Mouse (Mus musculus) left cerebral cortex, adult 2 months (tissue): ENCODE measurements at regions not wholly inside any gene's neighbourhood (a gene's known extent, or its start where the extent isn't known, plus 50 kb on each side); places are given as distances from the start of the nearest gene placed in this dataset.
A peak's percentile ranks its signal among the peaks of the same experiment; 100 is the strongest.
"Not testable (repeated sequence)": the region's sequence is repeated elsewhere in the genome, so short reads cannot be mapped to it uniquely, and the experiment has no call there.

Experiments
- DNase-seq, 2 experiments: peaks; one replicate each; pipeline ENCODE4 v3.0.0; 2021 to 2022; ENCODE audit warnings: low spot score in 2 of 2, mixed read lengths in 1 of 2; ENCODE audit errors: extremely low spot score in 1 of 2
- H3K27ac ChIP-seq: fragments of 200-600 bp; 2 replicates; pipeline ENCODE4 v1.8.1; 2022
- H3K4me3 ChIP-seq: fragments of 200-600 bp; 2 replicates; pipeline ENCODE4 v1.8.1; 2022
- CTCF ChIP-seq: fragments of 200-600 bp; IDR thresholded peaks from 2 replicates; pipeline ENCODE4 v1.8.1; 2022; ENCODE audit warnings: antibody characterized with exemption, mild to moderate bottlenecking, moderate library complexity
- intact Hi-C: fragments of 180-260 bp; cut with DNase I; formaldehyde crosslinking; loops from one replicate; pipeline ENCODE4 v1.15.1; 2025

GRCm38 (mm10) chr16:31536328-31536727, 114.2 kb downstream of the Bdh1 start:
- no peak overlapping the region for H3K27ac ChIP-seq
- no peak for TF ChIP-seq CTCF
- no peak for DNase-seq
- intact Hi-C loops = no loop called here
- no peak overlapping the region for H3K4me3 ChIP-seq

DNA sequence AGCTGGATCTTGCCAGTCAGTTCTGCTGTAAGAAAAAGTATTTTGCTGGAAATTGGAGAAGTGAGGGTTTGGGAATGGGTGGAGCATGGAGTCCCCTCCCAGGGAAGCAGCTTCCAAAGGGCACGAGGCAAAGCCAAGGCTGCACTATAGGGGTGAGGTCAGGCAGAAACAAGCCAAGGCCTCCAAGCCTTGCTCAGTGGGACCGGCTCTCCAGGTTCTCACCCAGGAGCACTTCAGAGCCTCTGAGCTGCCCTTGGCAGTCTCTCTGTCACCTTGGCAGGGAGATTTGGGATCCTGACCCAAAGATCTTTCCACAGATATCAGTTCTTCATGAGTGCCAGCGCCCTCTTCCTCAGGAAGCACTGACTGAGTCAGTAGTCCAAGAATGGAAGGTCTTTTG, 116.5 kb downstream of the Bdh1 start:
- H3K4me3 ChIP-seq = no peak overlapping the region
- intact Hi-C loops = no loop called here
- no peak for DNase-seq
- H3K27ac ChIP-seq = no peak overlapping the region
- TF ChIP-seq CTCF = no peak

DNA sequence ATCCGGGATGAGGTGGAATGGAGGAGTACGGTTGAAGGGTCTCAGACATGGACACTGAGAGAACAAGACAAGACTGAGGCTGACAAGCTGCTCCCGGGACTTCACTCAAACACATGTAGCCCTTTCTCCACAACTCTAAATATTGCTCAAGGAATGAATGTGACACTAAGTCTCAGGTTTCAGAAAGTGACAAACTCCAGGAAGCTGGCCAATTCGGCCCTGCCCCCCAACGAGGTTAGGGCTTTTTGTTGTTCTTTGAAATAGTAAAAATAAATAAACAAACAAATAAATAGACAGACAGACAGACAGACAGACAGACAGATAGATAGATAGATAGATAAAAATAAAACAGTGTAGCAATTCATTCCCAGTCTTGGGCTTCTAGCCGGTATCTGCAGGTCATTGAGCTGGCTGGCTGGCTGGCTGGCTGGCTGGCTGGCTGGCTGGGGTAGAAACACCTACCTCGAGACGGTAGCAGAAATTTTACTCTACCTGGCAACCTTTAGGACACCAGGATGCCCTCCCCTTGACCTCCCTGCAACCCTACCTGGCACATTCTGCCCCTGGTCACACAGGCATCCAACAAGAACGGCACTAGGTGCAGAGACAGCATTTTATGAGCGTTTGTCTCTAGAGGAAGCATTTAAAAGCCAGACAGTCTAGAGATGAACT, 119.6 kb upstream of the Dlg1 start:
- Histone ChIP-seq H3K27ac (no peak overlapping the region), H3K4me3 (no peak overlapping the region)
- no peak for TF ChIP-seq CTCF
- intact Hi-C loops = no loop called here
- DNase-seq = no peak

DNA sequence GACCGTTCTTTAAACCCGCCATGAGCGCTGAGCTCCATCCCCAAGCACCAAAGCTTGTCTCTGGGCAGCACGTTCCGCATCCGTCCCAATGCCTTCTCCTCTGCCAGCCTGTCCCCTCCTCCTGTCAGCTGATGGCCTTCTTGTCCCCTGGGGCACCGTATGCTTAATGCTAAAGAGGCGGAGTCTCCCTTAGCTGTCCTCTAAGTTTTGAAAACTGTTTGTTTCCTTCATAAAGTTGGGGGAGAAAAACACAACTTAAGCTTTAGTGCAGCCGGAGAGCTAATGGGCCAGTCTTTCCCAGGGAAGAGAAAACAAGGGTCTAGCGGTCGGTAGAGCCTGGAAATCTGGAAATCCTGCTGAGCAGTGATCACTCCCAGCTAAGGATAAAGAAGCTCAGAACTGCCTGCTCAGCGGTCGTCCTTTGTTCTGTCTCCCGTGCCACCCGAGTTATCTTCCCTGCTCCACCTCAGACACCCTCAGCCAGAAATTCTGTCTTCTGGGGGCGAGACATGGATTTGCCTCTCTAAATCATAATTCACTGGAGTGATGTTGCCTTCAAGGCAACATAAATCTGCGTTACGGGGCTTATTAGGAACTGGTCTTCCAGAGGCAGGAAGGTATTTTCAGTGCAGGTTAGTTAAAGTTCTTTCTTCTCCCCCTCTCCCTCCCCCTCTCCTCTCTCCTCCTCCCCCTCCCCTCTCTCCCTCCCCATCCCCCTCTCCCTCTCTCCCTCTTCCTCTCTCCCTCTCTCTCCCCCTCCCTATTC, 117.0 kb upstream of the Dlg1 start:
- Histone ChIP-seq H3K27ac (peak overlapping the region; percentile 36; the same call in 1 of the 2 replicates), H3K4me3 (no peak overlapping the region)
- DNase-seq = no peak
- intact Hi-C loops = no loop called here
- TF ChIP-seq CTCF = no peak

DNA sequence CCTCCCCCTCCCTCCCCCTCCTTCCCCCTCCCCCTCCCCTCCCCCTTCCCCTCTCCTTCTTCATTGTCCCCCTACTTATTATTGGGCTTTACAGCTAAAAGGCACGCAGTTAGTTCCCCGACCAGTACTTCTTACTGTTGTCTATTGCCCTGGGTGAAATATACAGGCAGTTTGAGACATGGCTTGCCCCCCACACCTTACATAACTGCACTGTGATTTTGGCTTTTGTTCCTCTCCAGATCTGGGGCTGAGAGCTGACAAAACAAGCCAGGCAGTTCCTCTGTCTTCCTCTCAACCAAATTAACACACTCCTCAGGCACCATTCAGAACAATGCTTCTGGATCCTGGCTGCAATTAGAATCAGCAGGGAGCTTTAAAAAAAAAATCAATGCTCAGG, 116.4 kb upstream of the Dlg1 start:
- Histone ChIP-seq H3K4me3 (no peak overlapping the region), H3K27ac (no peak overlapping the region; the same call in 1 of the 2 replicates)
- no peak for DNase-seq
- no peak for TF ChIP-seq CTCF
- intact Hi-C loops = no loop called here

- intact Hi-C loops = no loop called here
- no peak for TF ChIP-seq CTCF
- DNase-seq = no peak
- Histone ChIP-seq H3K27ac (peak overlapping the region; percentile 28; the same call in 1 of the 2 replicates), H3K4me3 (no peak overlapping the region)
These were observed 115.9 kb upstream of the Dlg1 start for GRCm38 (mm10) chr16:31547391-31547790.

DNA sequence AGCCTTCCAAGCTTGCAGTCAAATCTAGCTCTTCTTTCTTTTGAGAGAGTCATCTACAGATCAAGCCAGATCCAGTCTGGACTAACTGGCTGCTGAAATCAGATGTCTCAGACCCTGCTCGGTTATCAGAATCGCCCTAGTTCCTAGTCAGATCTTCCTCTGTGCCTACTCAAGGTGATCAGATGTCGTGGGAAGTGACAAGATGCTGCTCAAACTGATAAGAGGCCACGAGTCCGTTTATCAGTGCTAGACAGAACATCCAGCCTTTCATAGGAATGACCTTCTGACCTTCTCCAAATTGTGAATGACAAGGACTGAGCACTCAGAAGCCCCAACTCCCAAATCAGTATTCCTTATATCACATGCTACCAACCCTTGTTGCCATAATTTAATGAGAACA, 113.3 kb upstream of the Dlg1 start:
- DNase-seq = no peak
- intact Hi-C loops = no loop called here
- Histone ChIP-seq H3K4me3 (no peak overlapping the region), H3K27ac (no peak overlapping the region)
- no peak for TF ChIP-seq CTCF

GRCm38 (mm10) chr16:31550539-31550938, 112.7 kb upstream of the Dlg1 start:
- H3K27ac ChIP-seq, DNase-seq, H3K4me3 ChIP-seq, intact Hi-C loops: not testable (repeated sequence)

- H3K4me3 ChIP-seq = no peak overlapping the region
- intact Hi-C loops = no loop called here
- TF ChIP-seq CTCF = no peak
- H3K27ac ChIP-seq = no peak overlapping the region; the same call in 1 of the 2 replicates
- no peak for DNase-seq
These were observed 111.7 kb upstream of the Dlg1 start for GRCm38 (mm10) chr16:31551416-31552151.

GRCm38 (mm10) chr16:31553361-31554146, 109.7 kb upstream of the Dlg1 start:
- H3K27ac ChIP-seq = no peak overlapping the region
- H3K4me3 ChIP-seq = no peak overlapping the region
- DNase-seq = no peak
- no peak for TF ChIP-seq CTCF
- intact Hi-C loops = no loop called here

GRCm38 (mm10) chr16:31560426-31560825, 102.8 kb upstream of the Dlg1 start:
- Histone ChIP-seq H3K27ac (no peak overlapping the region), H3K4me3 (no peak overlapping the region)
- intact Hi-C loops = no loop called here
- TF ChIP-seq CTCF = no peak
- no peak for DNase-seq

DNA sequence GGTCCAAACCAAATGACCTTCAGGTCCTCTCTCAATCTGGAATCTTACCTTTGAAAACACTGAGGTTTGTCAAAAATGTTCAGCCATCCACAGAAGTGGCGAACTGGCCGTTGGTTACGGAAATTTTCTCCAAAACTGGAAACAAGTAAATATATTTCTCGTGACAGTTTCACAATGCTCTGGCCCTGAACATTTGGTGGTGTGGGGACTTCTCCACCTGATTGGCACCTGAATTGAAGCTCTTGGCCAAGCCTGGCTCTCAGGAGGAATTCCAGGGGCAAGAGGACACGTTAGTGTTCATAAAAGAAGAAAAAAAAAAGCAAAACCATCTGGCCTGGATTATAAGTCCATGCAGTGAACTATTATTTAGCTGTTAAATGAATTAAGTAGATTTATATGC, 98.3 kb upstream of the Dlg1 start:
- Histone ChIP-seq H3K27ac (no peak overlapping the region), H3K4me3 (no peak overlapping the region)
- TF ChIP-seq CTCF = no peak
- intact Hi-C loops = no loop called here
- no peak for DNase-seq
